Mouse (Mus musculus) hindbrain, embryonic 14.5 days (tissue): Measurements from ENCODE around the gene Aldh16a1. TPM values are rescaled to one million over a fixed set of nuclear protein-coding genes. Genes with fewer than 3 reads are reported as not detected.
"Not testable (repeated sequence)": the region's sequence is repeated elsewhere in the genome, so short reads cannot be mapped to it uniquely, and the experiment has no call there.

Source experiments
- ATAC-seq: fragments of 200-750 bp; cut with Nextera tagmentation; 2 replicates; pipeline ENCODE4 v1.8.0; 2017; ENCODE audit warnings: moderate number of reproducible peaks, mild to moderate bottlenecking, moderate TSS enrichment, moderate library complexity; ENCODE audit not compliant: low FRiP score
- DNase-seq: peaks from one replicate; pipeline ENCODE4 v3.0.0-alpha.2; 2015; ENCODE audit warnings: low spot score
- H3K27ac ChIP-seq: fragments of 300-500 bp; sonication (generic); 2 replicates; pipeline ENCODE4 v1.5.1; 2014; ENCODE audit warnings: mild to moderate bottlenecking, moderate library complexity
- H3K27me3 ChIP-seq: fragments of 300-500 bp; sonication (generic); 2 replicates; pipeline ENCODE4 v1.6.1; 2014; ENCODE audit warnings: mild to moderate bottlenecking, low read length, mixed read lengths; ENCODE audit not compliant: control insufficient read depth, insufficient read depth
- H3K36me3 ChIP-seq: fragments of 300-500 bp; sonication (generic); replicated peaks from 2 replicates; pipeline ENCODE4 v1.6.1; 2014; ENCODE audit not compliant: control insufficient read depth, insufficient read depth
- H3K4me1 ChIP-seq: fragments of 300-500 bp; sonication (generic); replicated peaks from 2 replicates; pipeline ENCODE4 v1.6.1; 2014; ENCODE audit warnings: antibody characterized with exemption, low read length, mixed read lengths; ENCODE audit not compliant: control insufficient read depth, insufficient read depth
- H3K4me2 ChIP-seq: fragments of 300-500 bp; sonication (generic); replicated peaks from 2 replicates; pipeline ENCODE4 v1.6.1; 2014; ENCODE audit warnings: mild to moderate bottlenecking, moderate library complexity
- H3K4me3 ChIP-seq: fragments of 300-500 bp; sonication (generic); replicated peaks from 2 replicates; pipeline ENCODE4 v1.5.1; 2014; ENCODE audit warnings: mild to moderate bottlenecking, low read length
- H3K9ac ChIP-seq: fragments of 300-500 bp; sonication (generic); 2 replicates; pipeline ENCODE4 v1.6.1; 2014
- H3K9me3 ChIP-seq: fragments of 300-500 bp; sonication (generic); 2 replicates; pipeline ENCODE4 v1.6.1; 2016; ENCODE audit warnings: low read length; ENCODE audit not compliant: control insufficient read depth
- WGBS: fragments of 180-500 bp; shearing (Covaris S2); extraction: QIAGEN DNeasy Blood & Tissue Kit; methylation state at CpG from one replicate; pipeline ENCODE4 v1.1.7; 2014; 5-methylcytosine and 5-hydroxymethylcytosine counted together
- polyA plus RNA-seq: library from polyadenylated mRNA; unstranded; fragments of >200 nt; fragmentation: Nextera tagmentation; extraction: Ambion mirVana; gene quantifications from 2 replicates; pipeline ENCODE4 v1.2.1, GENCODE M21; 2014

Gene Aldh16a1
- polyA plus RNA-seq, 1 experiment from 2014 or later = 21.3 TPM

DNA sequence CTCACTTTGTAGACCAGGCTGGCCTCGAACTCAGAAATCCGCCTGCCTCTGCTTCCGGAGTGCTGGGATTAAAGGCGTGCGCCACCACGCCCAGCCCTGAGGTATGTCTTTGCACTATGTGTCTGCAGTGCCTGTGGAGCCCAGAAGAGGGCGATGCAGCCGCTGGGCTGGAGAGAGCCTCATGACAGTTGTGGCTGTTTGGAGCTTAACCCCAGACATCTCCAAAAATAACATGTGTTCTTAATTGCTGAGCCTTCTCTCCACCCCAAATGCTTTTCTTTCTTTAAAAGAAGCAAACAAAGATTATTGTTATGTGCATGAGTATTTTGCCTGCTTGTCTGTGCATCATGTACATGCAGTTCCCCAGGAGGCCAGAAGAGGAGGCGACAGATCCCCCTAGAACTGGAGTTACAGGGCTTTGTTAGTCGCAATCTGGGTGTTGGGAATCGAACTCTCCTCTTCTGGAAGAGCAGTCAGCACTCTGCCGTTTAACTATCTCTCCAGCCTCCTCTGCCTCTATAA lies 670 bp upstream of the Aldh16a1 start:
- Histone ChIP-seq H3K27me3 (no peaks in the 10 kb centered on the region), H3K4me3 (peak overlapping the region; percentile 68), H3K9me3 (no peaks in the 10 kb centered on the region), H3K27ac (peak overlapping the region; percentile 14; the same call in 1 of the 2 replicates), H3K4me1 (peaks cover 12% of the 10 kb centered on the region), H3K36me3 (peaks cover 19% of the 10 kb centered on the region), H3K4me2 (peak overlapping the region; percentile 93), H3K9ac (peak overlapping the region; percentile 94; the same call in 1 of the 2 replicates)
- ATAC-seq (no peak; the same call in 1 of the 2 replicates), DNase-seq (no peak)
- 80% methylated on average over 12 of the region's 12 CpGs for WGBS

- Histone ChIP-seq H3K4me2 (peak overlapping the region; percentile 93), H3K4me1 (peaks cover 12% of the 10 kb centered on the region), H3K27me3 (no peaks in the 10 kb centered on the region), H3K36me3 (peaks cover 5% of the 10 kb centered on the region; the same call in 1 of the 2 replicates), H3K9me3 (no peaks in the 10 kb centered on the region), H3K27ac (peak overlapping the region; percentile 97), H3K4me3 (peak overlapping the region; percentile 68), H3K9ac (peak overlapping the region; percentile 94)
- 2% methylated on average over 5 of the region's 5 CpGs for WGBS
- DNase-seq (no peak), ATAC-seq (no peak)
Measured at GRCm38 (mm10) chr7:45153586-45153985, 798 bp downstream of the Aldh16a1 start.

GRCm38 (mm10) chr7:45153052-45153451 lies 1.3 kb downstream of the Aldh16a1 start:
- not testable (repeated sequence) for H3K4me3 ChIP-seq, H3K27ac ChIP-seq, DNase-seq, H3K9me3 ChIP-seq, H3K27me3 ChIP-seq, H3K9ac ChIP-seq, H3K36me3 ChIP-seq, ATAC-seq
- peak overlapping the region; percentile 93 for H3K4me2 ChIP-seq
- peaks cover 12% of the 10 kb centered on the region for H3K4me1 ChIP-seq
- WGBS = 95% methylated on average over 2 of the region's 2 CpGs

- 0 out of 2 replicates have a peak overlapping the region, but pooled peaks have one; percentile 28 for H3K9ac ChIP-seq
- WGBS = 56% methylated on average over 11 of the region's 11 CpGs
- H3K36me3 ChIP-seq = 0 out of 2 replicates have a peak, but pooled peaks cover 6% of the 10 kb centered on the region
- H3K4me2 ChIP-seq = no peak overlapping the region
- H3K27me3 ChIP-seq = no peaks in the 10 kb centered on the region
- no peaks in the 10 kb centered on the region for H3K9me3 ChIP-seq
- no peak overlapping the region for H3K27ac ChIP-seq
- no peak for ATAC-seq
- peaks cover 12% of the 10 kb centered on the region for H3K4me1 ChIP-seq
- no peak overlapping the region for H3K4me3 ChIP-seq
- no peak for DNase-seq
Measured at GRCm38 (mm10) chr7:45151303-45151702, 3.1 kb downstream of the Aldh16a1 start.

- DNase-seq = no peak
Measured at GRCm38 (mm10) chr7:45150321-45150720, 4.1 kb downstream of the Aldh16a1 start.

DNA sequence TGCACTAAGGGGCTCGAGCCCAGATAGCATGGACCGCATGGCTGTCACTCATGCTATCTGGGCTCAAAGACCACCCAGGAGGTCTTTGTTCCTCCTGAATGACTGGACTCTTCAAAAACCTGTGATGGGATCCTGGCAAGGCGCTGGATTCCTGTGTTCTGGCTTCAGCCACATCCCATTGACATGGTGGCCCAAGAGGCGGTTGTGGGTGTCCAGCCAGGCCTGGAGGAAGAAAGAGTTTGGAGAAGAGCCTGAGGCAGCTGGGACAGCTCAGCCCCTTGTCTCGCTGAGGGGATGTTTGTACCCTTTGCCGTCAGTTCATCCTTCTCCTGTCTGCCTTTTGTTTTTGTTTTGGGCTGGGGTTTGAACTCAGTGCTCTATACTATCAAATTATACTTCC lies 4.8 kb downstream of the Aldh16a1 start:
- no peaks in the 10 kb centered on the region for H3K9me3 ChIP-seq
- H3K27me3 ChIP-seq = no peaks in the 10 kb centered on the region
- no peak for ATAC-seq
- 0 out of 2 replicates have a peak, but pooled peaks cover 5% of the 10 kb centered on the region for H3K4me1 ChIP-seq
- no peak overlapping the region for H3K4me2 ChIP-seq
- no peak overlapping the region for H3K4me3 ChIP-seq
- H3K9ac ChIP-seq = no peak overlapping the region
- H3K36me3 ChIP-seq = 0 out of 2 replicates have a peak, but pooled peaks cover 6% of the 10 kb centered on the region
- H3K27ac ChIP-seq = no peak overlapping the region
- 28% methylated on average over 6 of the region's 6 CpGs for WGBS
- no peak for DNase-seq

More at GRCm38 (mm10) chr7:45150321-45150720, 4.1 kb downstream of the Aldh16a1 start:
- Histone ChIP-seq H3K9ac (no peak overlapping the region), H3K4me2 (no peak overlapping the region), H3K36me3 (0 out of 2 replicates have a peak, but pooled peaks cover 6% of the 10 kb centered on the region), H3K27me3 (no peaks in the 10 kb centered on the region), H3K4me3 (no peak overlapping the region), H3K27ac (no peak overlapping the region), H3K9me3 (no peaks in the 10 kb centered on the region), H3K4me1 (peaks cover 11% of the 10 kb centered on the region)
- ATAC-seq = no peak
- 75% methylated on average over 4 of the region's 4 CpGs for WGBS

DNA sequence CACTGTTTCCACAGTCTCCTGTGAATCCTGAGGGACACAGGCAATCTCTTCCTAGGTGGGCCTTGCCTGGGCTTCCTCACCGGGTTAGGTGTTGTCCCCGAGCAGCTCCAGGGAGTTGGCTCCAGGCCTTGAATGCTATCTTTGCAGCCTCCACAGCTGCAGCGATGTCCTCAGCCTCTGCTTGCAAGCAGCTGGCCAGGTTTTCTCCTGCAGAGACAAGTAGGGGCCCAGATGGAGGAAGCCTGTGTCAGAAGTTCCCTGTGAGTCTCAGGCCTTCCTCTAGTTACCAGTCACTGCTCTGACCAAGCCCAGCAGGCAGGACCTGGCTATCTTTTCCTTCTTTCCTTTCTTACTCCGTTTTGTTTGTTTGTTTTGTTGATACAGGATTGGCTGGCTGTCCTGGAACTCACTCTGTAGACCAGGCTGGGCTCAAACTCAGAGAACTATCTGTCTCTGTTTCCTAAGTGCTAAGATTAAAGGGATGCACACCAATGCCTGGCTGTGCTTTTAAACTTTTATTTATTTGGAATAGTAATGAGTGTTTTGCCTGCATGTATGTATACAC lies 5.8 kb downstream of the Aldh16a1 start:
- Histone ChIP-seq H3K4me1 (0 out of 2 replicates have a peak, but pooled peaks cover 3% of the 10 kb centered on the region), H3K9ac (no peak overlapping the region), H3K36me3 (0 out of 2 replicates have a peak, but pooled peaks cover 6% of the 10 kb centered on the region), H3K4me3 (no peak overlapping the region), H3K9me3 (no peaks in the 10 kb centered on the region), H3K27ac (no peak overlapping the region), H3K4me2 (no peak overlapping the region), H3K27me3 (no peaks in the 10 kb centered on the region)
- DNase-seq (no peak), ATAC-seq (no peak)
- 65% methylated on average over 4 of the region's 4 CpGs for WGBS

GRCm38 (mm10) chr7:45147899-45148298 lies 6.5 kb downstream of the Aldh16a1 start:
- WGBS = 86% methylated on average over 11 of the region's 11 CpGs
- Histone ChIP-seq H3K4me3 (no peak overlapping the region), H3K27me3 (no peaks in the 10 kb centered on the region), H3K36me3 (0 out of 2 replicates have a peak, but pooled peaks cover 6% of the 10 kb centered on the region), H3K9me3 (no peaks in the 10 kb centered on the region), H3K4me2 (no peak overlapping the region), H3K4me1 (no peaks in the 10 kb centered on the region), H3K9ac (no peak overlapping the region), H3K27ac (no peak overlapping the region)
- DNase-seq (no peak), ATAC-seq (no peak)

GRCm38 (mm10) chr7:45147267-45147666 lies 7.1 kb downstream of the Aldh16a1 start:
- ATAC-seq (no peak), DNase-seq (no peak)
- H3K4me2 ChIP-seq = no peak overlapping the region
- no peak overlapping the region for H3K9ac ChIP-seq
- no peak overlapping the region for H3K4me3 ChIP-seq
- peaks cover 11% of the 10 kb centered on the region; the same call in 1 of the 2 replicates for H3K36me3 ChIP-seq
- no peaks in the 10 kb centered on the region for H3K9me3 ChIP-seq
- WGBS = 94% methylated on average over 11 of the region's 11 CpGs
- H3K27me3 ChIP-seq = no peaks in the 10 kb centered on the region
- no peaks in the 10 kb centered on the region for H3K4me1 ChIP-seq
- no peak overlapping the region for H3K27ac ChIP-seq
